Mouse (Mus musculus): Measurements from ENCODE around the gene Olfr1252.

Gene Olfr1252

GRCm38 (mm10) chr2:89724912-89725311, at the start of gene Olfr1252:
TSS of gene Olfr1252 (minus strand) at chr2:89725012.
- DNase-seq: no peak

- DNase-seq: no peak
These were observed 32.2 kb upstream of the Olfr1252 start, which contains the start of gene Olfr1253 for GRCm38 (mm10) chr2:89756990-89757389. TSS of gene Olfr1253 (minus strand) at chr2:89757090.

DNA sequence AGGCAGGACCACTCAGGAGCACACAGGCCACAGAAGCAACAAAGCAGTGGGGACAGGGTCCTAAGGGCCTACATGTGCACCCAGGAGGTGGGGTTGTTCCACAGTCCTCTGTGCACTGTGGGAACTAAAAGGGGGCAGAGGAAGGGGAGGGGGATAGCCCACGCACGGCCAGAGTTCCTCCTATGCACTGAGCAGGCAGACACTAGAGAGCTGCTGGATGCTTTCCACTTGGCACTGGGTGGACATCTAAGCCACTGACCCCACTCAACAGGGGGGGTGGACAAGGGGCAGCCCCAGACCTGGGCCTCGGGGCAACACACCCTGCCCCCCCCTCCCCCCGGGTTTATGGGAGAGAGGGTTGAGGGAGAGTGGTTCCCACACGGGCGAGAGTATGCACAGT, 32.8 kb downstream of the Olfr1252 start:
- DNase-seq: no peak

- no peak for DNase-seq
These were observed 53.0 kb downstream of the Olfr1252 start, which contains the start of gene Olfr1251 for GRCm38 (mm10) chr2:89671836-89672235. TSS of gene Olfr1251 (minus strand) at chr2:89671936.
